Mouse (Mus musculus): ENCODE results near the gene Gm20388.

GRCm38 (mm10) chr8:123907604-123908003, 3997.0 kb downstream of the Gm20388 start:
- no peak for TF ChIP-seq CTCF (IDR thresholded peaks at IDR 0.05; ENCODE audit: extremely low read depth, insufficient read depth, low read length)
- TF ChIP-seq POLR2A (IDR thresholded peaks at IDR 0.05; ENCODE audit: extremely low read depth, insufficient read depth, low read length): no peak

Measured in cortical plate, adult 2 months (tissue).